Mouse (Mus musculus): ENCODE measurements around the gene Efna2. TPM values are rescaled to one million over a fixed set of nuclear protein-coding genes. Genes with fewer than 3 reads are reported as not detected.
A peak's percentile ranks its signal among the peaks of the same experiment; 100 is the strongest.
"Not testable (repeated sequence)": the region's sequence is repeated elsewhere in the genome, so short reads cannot be mapped to it uniquely, and the experiment has no call there.

Efna2 gene
- total RNA-seq, 2 experiments from 2014 or later: not detected

DNA sequence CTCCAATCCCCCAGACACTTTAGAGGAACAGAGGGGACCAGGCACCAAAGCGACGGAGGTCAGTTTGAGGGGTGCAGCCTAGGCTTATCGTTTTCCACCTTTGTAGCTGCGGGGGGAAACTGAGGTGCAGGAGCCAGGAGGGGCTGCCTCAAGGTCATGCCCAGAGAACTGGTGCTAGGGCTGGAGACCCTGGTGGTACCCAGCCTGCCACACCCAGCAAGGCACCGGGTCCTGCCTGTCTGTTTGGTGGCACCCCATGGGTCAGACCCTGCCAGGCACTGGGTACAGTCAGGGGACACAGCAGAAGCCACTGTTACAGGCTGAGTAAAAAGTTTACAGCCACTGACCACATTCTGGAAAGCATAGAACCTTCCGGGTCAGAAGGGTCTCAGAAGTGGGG is 1.0 kb downstream of the Efna2 start:
- no peak for ATAC-seq (replicated peaks; ENCODE audit: low FRiP score, poor library complexity, severe bottlenecking)

DNA sequence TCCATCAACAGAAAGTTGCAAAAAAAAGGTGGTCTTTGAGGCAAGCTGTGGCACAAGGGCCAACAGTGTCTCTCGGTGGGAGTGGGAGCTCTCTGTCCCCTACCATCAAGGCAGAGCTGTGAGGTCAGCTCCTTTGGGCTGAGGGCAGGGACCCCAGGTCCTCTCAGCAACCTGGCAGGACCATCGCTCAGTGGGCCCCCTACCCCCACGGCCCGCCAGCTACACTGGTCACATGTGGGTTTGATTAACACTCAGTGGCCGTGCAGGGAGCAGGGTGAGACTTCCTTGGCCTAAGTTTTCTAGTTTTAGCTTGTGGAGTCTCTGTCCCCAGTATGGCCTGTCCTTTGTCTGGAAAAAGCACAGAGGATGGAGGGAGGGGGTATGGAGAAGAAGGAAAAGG is 1.5 kb downstream of the Efna2 start:
- ATAC-seq (replicated peaks; ENCODE audit: low FRiP score, poor library complexity, severe bottlenecking): no peak

DNA sequence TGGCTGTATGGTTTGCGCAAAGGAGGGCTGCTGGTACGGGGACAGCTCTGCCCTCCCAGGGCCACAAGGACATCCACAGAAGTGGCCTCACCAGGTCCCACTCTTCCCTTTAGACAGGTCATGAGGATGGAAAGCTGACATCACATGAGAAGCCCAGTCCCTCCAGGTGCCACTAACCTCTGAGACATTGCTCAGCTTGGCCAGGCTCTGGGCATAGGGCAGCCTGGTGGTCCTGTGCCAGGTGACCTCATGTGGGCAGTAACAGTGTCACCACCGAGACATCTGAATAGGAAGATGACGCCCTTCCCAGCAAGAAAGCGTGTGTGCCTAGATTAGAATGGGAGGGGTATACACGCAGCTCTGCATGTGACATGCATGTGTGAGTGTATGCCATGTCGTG is 3.3 kb downstream of the Efna2 start:
- ATAC-seq (replicated peaks; ENCODE audit: low FRiP score, poor library complexity, severe bottlenecking): no peak

DNA sequence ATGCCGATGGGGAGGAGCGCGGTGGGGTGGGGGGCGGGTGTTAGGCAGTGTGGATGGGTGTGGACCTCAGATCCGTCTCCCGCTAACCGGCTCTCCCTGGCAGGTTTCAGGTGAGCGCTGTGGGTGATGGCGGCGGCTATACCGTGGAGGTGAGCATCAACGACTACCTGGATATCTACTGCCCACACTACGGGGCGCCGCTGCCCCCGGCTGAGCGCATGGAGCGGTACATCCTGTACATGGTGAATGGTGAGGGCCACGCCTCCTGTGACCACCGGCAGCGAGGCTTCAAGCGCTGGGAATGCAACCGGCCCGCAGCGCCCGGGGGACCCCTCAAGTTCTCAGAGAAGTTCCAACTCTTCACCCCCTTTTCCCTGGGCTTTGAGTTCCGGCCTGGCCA is 7.4 kb downstream of the Efna2 start:
- no peak for ATAC-seq (replicated peaks; ENCODE audit: low FRiP score, poor library complexity, severe bottlenecking)

DNA sequence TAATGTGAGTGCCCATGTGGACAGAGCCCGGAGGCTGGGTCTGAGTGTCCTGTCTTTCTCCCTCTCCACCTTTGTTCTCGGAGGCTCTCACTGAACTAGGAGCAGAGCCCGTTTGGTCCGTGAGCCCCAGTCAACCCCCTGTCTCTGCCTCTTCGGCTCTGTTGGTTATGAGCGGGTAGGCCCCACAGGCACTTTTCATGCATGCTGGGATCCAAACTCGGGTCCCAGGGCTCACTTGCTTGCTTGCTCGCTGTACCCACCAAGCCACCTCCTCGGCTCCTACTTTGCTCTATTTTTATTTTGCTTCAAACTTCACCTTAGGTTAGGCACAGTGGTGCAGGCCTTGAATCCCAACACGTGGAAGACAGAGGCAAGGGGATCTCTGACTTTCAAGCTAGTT is 8.5 kb downstream of the Efna2 start:
- no peak for ATAC-seq (replicated peaks; ENCODE audit: low FRiP score, poor library complexity, severe bottlenecking)

DNA sequence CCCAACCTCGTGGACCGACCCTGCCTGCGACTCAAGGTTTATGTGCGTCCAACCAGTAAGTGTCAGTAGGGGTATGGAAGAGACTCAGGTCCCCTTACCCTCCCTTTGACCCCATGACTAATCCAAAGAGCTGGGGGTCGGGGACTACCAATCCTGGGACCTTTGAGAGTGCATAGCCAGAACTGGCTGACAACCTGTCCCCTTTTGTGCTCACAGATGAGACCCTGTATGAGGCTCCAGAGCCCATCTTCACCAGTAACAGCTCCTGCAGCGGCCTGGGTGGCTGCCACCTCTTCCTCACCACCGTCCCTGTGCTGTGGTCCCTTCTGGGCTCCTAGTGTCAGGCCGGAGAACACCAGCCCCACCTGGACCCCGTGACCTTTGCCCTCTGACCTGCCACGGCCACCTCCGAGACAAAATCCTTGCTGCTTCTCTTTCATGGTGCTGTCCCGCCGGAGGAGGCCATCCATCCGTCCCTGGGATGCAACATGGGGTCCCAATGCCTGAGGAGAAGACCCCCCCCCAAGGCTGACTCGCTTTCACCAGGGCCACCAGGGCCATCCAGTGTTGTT is 9.3 kb downstream of the Efna2 start:
- no peak for ATAC-seq (replicated peaks; ENCODE audit: low FRiP score, poor library complexity, severe bottlenecking)

DNA sequence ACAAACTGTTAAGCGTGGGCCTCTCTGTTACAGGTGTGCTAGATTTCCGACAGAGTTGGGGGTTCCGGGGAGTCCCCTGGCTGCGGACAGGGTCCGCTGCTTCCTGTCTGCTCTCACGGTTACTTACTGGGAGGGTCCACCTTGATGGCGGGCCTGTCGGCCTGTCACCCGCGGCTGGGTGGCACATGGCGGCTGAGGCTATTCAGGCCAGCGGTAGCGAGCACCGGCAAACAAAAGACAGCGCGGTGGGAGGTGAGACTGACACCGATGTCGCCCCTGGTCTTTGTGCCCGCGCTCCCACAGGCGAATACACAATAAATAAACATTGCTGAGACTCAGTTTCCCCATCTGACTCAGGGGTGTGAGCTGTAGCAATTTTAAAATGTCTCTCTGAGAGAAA is 10.7 kb downstream of the Efna2 start:
- no peak for ATAC-seq (replicated peaks; ENCODE audit: low FRiP score, poor library complexity, severe bottlenecking)

- ATAC-seq (replicated peaks; ENCODE audit: low FRiP score, poor library complexity, severe bottlenecking): no peak
Observed at GRCm38 (mm10) chr10:80190491-80191051, 11.3 kb downstream of the Efna2 start.

DNA sequence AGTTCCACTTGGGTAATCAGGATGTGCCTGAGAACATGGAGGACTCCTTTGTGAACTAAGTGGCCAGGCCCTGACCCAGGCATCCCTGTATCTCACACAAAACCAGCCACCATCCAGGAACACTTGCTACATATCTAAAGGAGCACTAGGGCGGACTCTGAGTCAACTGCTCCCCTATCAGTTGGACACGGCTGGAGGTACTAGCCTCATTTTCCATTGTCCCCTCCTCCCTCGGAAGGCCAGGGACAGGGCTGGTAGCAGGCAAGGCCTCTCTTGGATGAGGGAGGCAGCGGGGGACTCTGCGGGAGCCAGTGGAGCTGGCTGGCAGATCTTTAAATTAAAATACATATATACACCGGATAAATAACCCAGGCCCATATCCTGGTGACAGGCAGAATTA is 14.7 kb downstream of the Efna2 start:
- no peak for ATAC-seq (replicated peaks; ENCODE audit: low FRiP score, poor library complexity, severe bottlenecking)

DNA sequence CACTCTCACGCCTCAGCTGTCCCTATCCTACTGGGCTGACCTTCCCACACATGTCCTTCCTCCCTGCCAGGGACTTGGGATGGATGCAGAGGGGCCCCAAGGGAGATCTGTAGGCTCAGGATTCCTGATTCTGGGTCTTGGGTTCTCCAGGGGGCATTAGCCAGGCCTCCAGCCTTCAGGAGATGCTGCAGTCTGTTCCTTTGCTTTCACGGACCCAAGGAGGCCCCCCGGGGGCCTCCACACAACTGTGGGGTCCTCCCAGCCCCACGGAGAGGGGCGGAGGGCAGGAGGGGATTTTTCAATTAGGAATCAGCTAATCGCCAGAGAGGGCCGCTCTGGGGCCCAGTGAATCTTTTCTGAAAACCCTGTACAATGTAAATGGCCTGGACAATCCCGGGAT is 15.2 kb downstream of the Efna2 start:
- no peak for ATAC-seq (replicated peaks; ENCODE audit: low FRiP score, poor library complexity, severe bottlenecking)

DNA sequence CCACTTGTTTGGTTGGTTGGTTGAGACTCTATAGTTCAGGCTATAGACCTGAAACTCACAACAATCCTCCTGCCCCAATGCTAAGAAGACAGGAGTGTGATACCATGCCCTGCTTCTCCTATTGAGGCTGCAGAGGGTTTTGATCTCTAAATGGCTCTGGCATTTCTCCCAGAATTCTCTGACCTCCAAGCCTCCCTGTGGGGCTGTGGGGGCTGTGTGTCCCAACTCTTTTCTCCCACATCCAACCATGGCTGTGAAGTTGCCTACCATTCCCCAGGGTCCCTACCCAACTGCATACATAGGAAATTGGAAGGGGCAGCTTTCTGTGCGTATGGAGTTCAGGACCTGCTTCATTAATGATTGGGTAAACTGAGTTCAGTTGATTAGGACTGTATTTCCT is 16.9 kb downstream of the Efna2 start:
- no peak for ATAC-seq (replicated peaks; ENCODE audit: low FRiP score, poor library complexity, severe bottlenecking)

- no peak for ATAC-seq (replicated peaks; ENCODE audit: low FRiP score, poor library complexity, severe bottlenecking)
Observed at GRCm38 (mm10) chr10:80196778-80197581, 17.7 kb downstream of the Efna2 start.

- ATAC-seq (replicated peaks; ENCODE audit: low FRiP score, poor library complexity, severe bottlenecking): peak; percentile 90
Observed at GRCm38 (mm10) chr10:80199440-80200008, 20.2 kb downstream of the Efna2 start.

DNA sequence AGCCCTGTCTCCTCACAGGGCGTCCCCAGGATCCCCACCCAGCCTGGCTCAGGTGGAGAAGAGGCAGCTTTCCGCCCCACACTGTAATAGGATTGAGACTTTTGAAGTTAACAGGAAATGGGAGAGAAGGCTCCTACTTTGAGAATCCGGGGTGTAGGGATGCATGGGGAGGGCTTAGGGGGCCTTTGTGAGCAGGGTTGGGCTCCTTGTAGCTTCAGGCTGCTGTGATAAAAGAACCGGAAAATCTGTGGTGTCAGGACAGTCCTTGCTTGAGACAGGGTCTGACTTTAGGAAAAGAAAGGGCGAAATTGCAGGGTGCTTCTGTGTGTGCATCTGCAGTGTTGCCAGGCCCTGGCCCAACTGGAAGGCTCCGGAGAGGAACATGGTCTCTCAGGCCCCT is 21.2 kb downstream of the Efna2 start:
- ATAC-seq (replicated peaks; ENCODE audit: low FRiP score, poor library complexity, severe bottlenecking): no peak

DNA sequence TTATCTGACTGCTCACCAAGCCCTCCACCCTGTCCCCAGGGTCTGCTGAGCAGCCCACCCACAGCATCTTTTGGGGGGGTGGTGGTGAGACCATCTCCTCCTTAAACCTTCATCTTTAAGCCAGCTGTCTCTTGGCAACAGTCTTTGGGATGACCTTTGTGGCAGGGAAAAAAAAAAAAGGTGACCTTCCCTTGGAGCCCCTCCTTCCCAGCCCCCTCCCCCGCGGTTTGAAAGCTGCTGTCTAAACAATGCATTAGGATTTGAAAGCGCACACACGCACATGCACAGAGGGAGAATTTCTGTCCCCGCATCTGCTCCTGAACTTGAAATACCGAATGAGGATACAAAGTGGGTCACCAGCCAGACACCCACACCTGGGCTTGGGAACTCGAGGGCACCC is 24.8 kb downstream of the Efna2 start:
- no peak for ATAC-seq (replicated peaks; ENCODE audit: low FRiP score, poor library complexity, severe bottlenecking)

GRCm38 (mm10) chr10:80207201-80207600 is 27.9 kb downstream of the Efna2 start:
- no peak for ATAC-seq (replicated peaks; ENCODE audit: low FRiP score, poor library complexity, severe bottlenecking)

GRCm38 (mm10) chr10:80207676-80208075 is 28.4 kb downstream of the Efna2 start:
- no peak for ATAC-seq (replicated peaks; ENCODE audit: low FRiP score, poor library complexity, severe bottlenecking)

GRCm38 (mm10) chr10:80208248-80208647 is 29.0 kb downstream of the Efna2 start:
- ATAC-seq (replicated peaks; ENCODE audit: low FRiP score, poor library complexity, severe bottlenecking): no peak

DNA sequence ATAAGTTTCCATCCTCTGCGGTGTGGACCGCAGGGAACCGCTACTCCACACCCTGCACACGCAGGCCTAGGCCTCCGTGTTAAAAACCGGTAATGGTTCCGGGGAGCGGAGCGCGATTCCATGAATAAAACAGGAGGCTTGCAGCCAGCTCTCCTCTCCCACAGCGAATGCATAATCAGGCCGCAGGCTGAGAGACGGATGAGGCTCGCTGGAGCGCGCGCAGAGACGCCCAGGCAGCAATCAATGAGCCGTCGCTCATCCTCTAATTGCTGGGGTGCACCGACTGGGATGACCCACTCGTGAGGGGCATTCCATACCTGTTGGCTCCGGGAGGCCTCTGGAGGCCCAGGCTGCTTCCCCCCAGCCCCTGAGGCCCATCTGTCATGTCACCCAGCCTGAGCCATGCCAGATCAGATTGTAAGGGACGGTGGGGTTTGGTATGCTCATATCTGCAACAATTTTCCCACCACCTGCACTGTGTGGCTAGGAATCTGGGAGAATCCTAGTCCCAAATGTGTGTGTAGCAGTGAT is 29.6 kb downstream of the Efna2 start:
- no peak for ATAC-seq (replicated peaks; ENCODE audit: low FRiP score, poor library complexity, severe bottlenecking)

DNA sequence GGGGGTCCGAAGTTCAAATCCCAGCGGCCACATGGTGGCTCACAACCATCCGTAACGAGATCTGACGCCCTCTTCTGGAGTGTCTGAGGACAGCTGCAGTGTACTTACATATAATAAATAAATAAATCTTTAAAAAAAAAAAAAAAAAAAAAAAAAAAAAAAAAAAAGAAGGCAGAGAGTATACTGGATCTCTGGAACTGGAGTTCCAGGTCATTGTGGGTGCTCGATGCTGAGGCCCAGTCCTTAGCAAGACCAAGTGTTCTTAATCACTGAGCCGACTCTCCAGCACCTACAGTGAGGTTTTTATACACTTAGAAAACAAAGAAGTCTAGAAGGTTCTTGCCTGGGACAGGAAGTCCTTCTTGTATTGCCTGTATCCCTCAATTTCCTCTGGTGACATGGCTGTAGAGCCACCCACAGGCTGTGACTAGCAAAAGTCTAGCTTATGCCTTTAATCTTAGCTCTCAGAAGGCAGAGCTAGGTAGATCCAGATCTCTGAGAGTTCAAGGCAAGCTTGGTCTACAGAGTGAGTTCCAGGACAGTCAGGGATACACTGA is 32.3 kb downstream of the Efna2 start:
- ATAC-seq (replicated peaks; ENCODE audit: low FRiP score, poor library complexity, severe bottlenecking): not testable (repeated sequence)
